19 mouse cellular contexts compared by ENCODE assay signal in the genomic region with DNA sequence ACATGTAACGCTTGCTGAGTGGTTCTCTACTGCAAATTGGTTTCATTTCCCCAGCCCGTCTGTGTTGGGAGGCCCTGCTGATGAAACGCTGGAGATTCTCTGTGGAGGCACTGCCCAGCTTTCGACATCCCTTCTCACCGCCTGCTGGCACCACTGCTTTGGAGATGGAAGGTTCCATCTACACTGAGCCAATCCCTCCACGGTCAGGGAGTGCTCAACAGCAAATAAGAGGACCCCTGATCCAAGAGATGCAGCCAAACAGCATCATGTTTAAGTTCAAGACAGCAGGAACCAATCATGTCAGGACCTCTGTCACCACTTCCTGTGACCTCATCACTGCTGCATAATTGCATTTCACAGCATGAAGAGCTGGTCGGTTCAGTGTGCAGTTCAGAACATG.
DNase-seq lines count a peak whose midpoint lies in the region; ATAC-seq lines count a peak whose summit lies in the region.
"Had no signal": no experiment of that assay in that cellular context is flagged by ENCODE, and none has a peak within 500 bp of the region (broad histone marks: within the 10 kb centered on the region; RNA-seq: fewer than 3 reads in every experiment).

No protein-coding gene starts in this region.

- peak overlapping the region; percentile 44; the same call in 1 of the 2 replicates for H3K27ac ChIP-seq in embryonic facial prominence, embryonic 15.5 days (replicated peaks)
- H3K27ac ChIP-seq: forebrain, embryonic 12.5 days; hindbrain, embryonic 15.5 days; neural tube, embryonic 15.5 days; stomach, embryonic 15.5 days had no signal

- 24% methylated on average over 7 of the region's 7 CpGs for WGBS in embryonic facial prominence, embryonic 15.5 days

- H3K9ac ChIP-seq in embryonic facial prominence, embryonic 15.5 days: no peak overlapping the region
- H3K9ac ChIP-seq: forebrain, embryonic 12.5 days; hindbrain, embryonic 15.5 days; neural tube, embryonic 15.5 days; stomach, embryonic 15.5 days had no signal

- peak overlapping the region; percentile 15; the same call in 1 of the 2 replicates for H3K4me2 ChIP-seq in embryonic facial prominence, embryonic 15.5 days (replicated peaks)
- H3K4me2 ChIP-seq: forebrain, embryonic 12.5 days; hindbrain, embryonic 15.5 days; neural tube, embryonic 15.5 days; stomach, embryonic 15.5 days had no signal

- intact Hi-C loops in heart, postnatal 36 days (cut with DNase I): no loop called here

- no peak overlapping the region for H3K4me3 ChIP-seq in embryonic facial prominence, embryonic 15.5 days (replicated peaks)
- H3K4me3 ChIP-seq: forebrain, embryonic 12.5 days; hindbrain, embryonic 15.5 days; neural tube, embryonic 15.5 days; stomach, embryonic 15.5 days had no signal

- no peaks in the 10 kb centered on the region for H3K9me3 ChIP-seq in embryonic facial prominence, embryonic 15.5 days (replicated peaks)
- H3K9me3 ChIP-seq: forebrain, embryonic 12.5 days; hindbrain, embryonic 15.5 days; neural tube, embryonic 15.5 days; stomach, embryonic 15.5 days had no signal

- no peak for ATAC-seq in embryonic facial prominence, embryonic 15.5 days (ENCODE audit: insufficient number of reproducible peaks, low FRiP score, low TSS enrichment, low read depth)
- ATAC-seq in megakaryocyte-erythroid progenitor cell, adult 5-6 weeks (replicated peaks; ENCODE audit: low FRiP score, low TSS enrichment, poor library complexity, severe bottlenecking): no peak

- no peaks in the 10 kb centered on the region for H3K27me3 ChIP-seq in embryonic facial prominence, embryonic 15.5 days
- H3K27me3 ChIP-seq: forebrain, embryonic 12.5 days; hindbrain, embryonic 15.5 days; neural tube, embryonic 15.5 days; stomach, embryonic 15.5 days had no signal

- DNase-seq in heart, postnatal 4 days: peak; percentile 10
- DNase-seq in heart, postnatal 36 days: no peak
- peak; percentile 34 for DNase-seq in thymus, postnatal 0 days (ENCODE audit: low spot score)
- DNase-seq in thymus, postnatal 4 days: no peak
- DNase-seq in yolk sac, embryonic 10.5 days (ENCODE audit: low spot score): no peak
- DNase-seq in adrenal gland, adult 8-10 months: no peak
- DNase-seq: cerebellum, postnatal 14 days; gastrocnemius, postnatal 14 days; layer of hippocampus, adult 9-11 months; left cerebral cortex, postnatal 4 days; lung, adult 18-20 months; midbrain, embryonic 14.5 days; right cerebral cortex, postnatal 4 days had no signal

- 0 out of 2 replicates have a peak, but pooled peaks cover 7% of the 10 kb centered on the region for H3K4me1 ChIP-seq in embryonic facial prominence, embryonic 15.5 days
- H3K4me1 ChIP-seq: forebrain, embryonic 12.5 days had no signal

- H3K36me3 ChIP-seq in embryonic facial prominence, embryonic 15.5 days: no peaks in the 10 kb centered on the region
- H3K36me3 ChIP-seq: forebrain, embryonic 12.5 days; hindbrain, embryonic 15.5 days; neural tube, embryonic 15.5 days; stomach, embryonic 15.5 days had no signal

Comparison
In these comparisons a context has a peak if more than half of its experiments do, and no peak if none do; other contexts are left out.
1. DNase-seq: peak in heart, postnatal 4 days (single experiment) and thymus, postnatal 0 days (single experiment); none in heart, postnatal 36 days (0 of 2), thymus, postnatal 4 days (single experiment), yolk sac, embryonic 10.5 days (single experiment) and adrenal gland, adult 8-10 months (single experiment).